In the genomic region with DNA sequence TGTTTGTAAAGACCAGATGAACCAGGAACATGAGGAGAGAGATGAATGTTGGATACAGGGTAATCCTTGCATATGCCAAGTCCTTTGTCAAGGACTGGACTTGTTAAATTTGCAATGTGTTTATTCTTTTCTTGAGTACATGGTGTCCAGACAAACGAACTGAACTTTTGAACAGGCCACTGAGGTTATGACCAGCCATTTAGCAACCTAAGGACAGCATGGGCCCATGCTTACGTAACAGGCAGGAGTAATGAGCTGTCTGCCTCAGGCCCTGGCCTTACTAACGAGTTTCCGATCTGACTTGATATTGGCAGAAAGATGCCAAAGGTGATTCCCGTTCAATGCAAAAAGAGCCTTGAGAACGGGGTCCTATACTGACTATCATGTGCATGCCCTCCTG, we compare ENCODE assay signal across 16 mouse cellular contexts.
DNase-seq lines count a peak whose midpoint lies in the region.
"Had no signal": no experiment of that assay in that cellular context is flagged by ENCODE, and none has a peak within 500 bp of the region (broad histone marks: within the 10 kb centered on the region; RNA-seq: fewer than 3 reads in every experiment).

No protein-coding gene starts in this region.

- DNase-seq in adrenal gland, postnatal 10 days = peak; percentile 22
- no peak for DNase-seq in adrenal gland, adult 18-20 months (ENCODE audit: low spot score in 2 of 2)
- DNase-seq in kidney, postnatal 36 days = peak; percentile 18 to 58
- no peak for DNase-seq in kidney, postnatal 10 days
- DNase-seq in adipocyte (ENCODE audit: low spot score) = peak; percentile 93
- peak; percentile 76 for DNase-seq in fat pad, adult 2 months (ENCODE audit: extremely low read depth, low read depth, low spot score)
- no peak for DNase-seq in layer of hippocampus, adult 18-20 months (ENCODE audit: low spot score in 2 of 2)
- no peak for DNase-seq in layer of hippocampus, adult 8-10 months (ENCODE audit: low spot score in 2 of 2)
- DNase-seq: cerebellum, adult 18-20 months; cerebellum, postnatal 14 days; forebrain, postnatal 0 days; gastrocnemius, postnatal 25 days; heart, postnatal 4 days; layer of hippocampus, adult 9-11 months; retina, postnatal 1 day; thymus, adult 2 months had no signal

Comparison
In these comparisons a context has a peak if more than half of its experiments do, and no peak if none do; other contexts are left out.
1. DNase-seq: peak in adrenal gland, postnatal 10 days (single experiment), kidney, postnatal 36 days (2 of 2), adipocyte (single experiment) and fat pad, adult 2 months (single experiment); none in adrenal gland, adult 18-20 months (0 of 2), kidney, postnatal 10 days (single experiment), layer of hippocampus, adult 18-20 months (0 of 2) and layer of hippocampus, adult 8-10 months (0 of 2).